15 mouse cellular contexts compared by ENCODE assay signal in genomic region chr16:17849486-17849885, GRCm38 (mm10). TPM values are rescaled to one million over a fixed set of nuclear protein-coding genes. Genes with fewer than 3 reads are reported as not detected.
"Had no signal": no experiment of that assay in that cellular context is flagged by ENCODE, and none has a peak within 500 bp of the region (broad histone marks: within the 10 kb centered on the region; RNA-seq: fewer than 3 reads in every experiment).

No protein-coding gene starts in this region.

- DNase-seq: layer of hippocampus, adult 9-11 months; right cerebral cortex, postnatal 25 days; thymus, adult 18-20 months had no signal

- H3K4me2 ChIP-seq: kidney, embryonic 15.5 days; limb, embryonic 15.5 days; liver, embryonic 12.5 days; lung, embryonic 15.5 days; neural tube, embryonic 12.5 days had no signal

- H3K4me1 ChIP-seq: kidney, embryonic 15.5 days; limb, embryonic 15.5 days; liver, embryonic 12.5 days; lung, embryonic 15.5 days; neural tube, embryonic 12.5 days had no signal

- H3K27me3 ChIP-seq: kidney, embryonic 15.5 days; limb, embryonic 15.5 days; liver, embryonic 12.5 days; lung, embryonic 15.5 days; neural tube, embryonic 12.5 days had no signal

- H3K27ac ChIP-seq: kidney, embryonic 15.5 days; limb, embryonic 15.5 days; liver, embryonic 12.5 days; lung, embryonic 15.5 days; neural tube, embryonic 12.5 days had no signal

- H3K4me3 ChIP-seq: kidney, embryonic 15.5 days; limb, embryonic 15.5 days; liver, embryonic 12.5 days; lung, embryonic 15.5 days; myocyte; neural tube, embryonic 12.5 days had no signal

- H3K9me3 ChIP-seq: kidney, embryonic 15.5 days; limb, embryonic 15.5 days; liver, embryonic 12.5 days; lung, embryonic 15.5 days; neural tube, embryonic 12.5 days had no signal

- ATAC-seq: intestine, embryonic 16.5 days; liver, embryonic 12.5 days had no signal

- H3K9ac ChIP-seq: kidney, embryonic 15.5 days; limb, embryonic 15.5 days; liver, embryonic 12.5 days; lung, embryonic 15.5 days; neural tube, embryonic 12.5 days had no signal

RNA-seq across cellular contexts. Expression of gene B830017H08Rik, which starts 16.6 kb away (rescaled TPM):
- polyA plus RNA-seq: intestine, embryonic 16.5 days; large intestine, adult 2 months; liver, embryonic 12.5 days; liver, embryonic 16.5 days; lung, embryonic 15.5 days; small intestine, adult 2 months; stomach, embryonic 16.5 days had no signal

RNA-seq across cellular contexts. Expression of gene Gm20518, which starts 42.0 kb away (rescaled TPM):
- polyA plus RNA-seq: liver, embryonic 12.5 days had no signal

RNA-seq across cellular contexts. Expression of gene Tssk1, which starts 44.5 kb away (rescaled TPM):
- polyA plus RNA-seq: kidney, embryonic 15.5 days; limb, embryonic 11.5 days; limb, embryonic 15.5 days; liver, embryonic 12.5 days; liver, embryonic 16.5 days had no signal
